Mouse (Mus musculus) layer of hippocampus, postnatal 25 days (tissue): ENCODE results near the gene Sirpa. TPM values are rescaled to one million over a fixed set of nuclear protein-coding genes. Genes with fewer than 3 reads are reported as not detected.

ENCODE experiments used
- total RNA-seq, 2 experiments: library from RNA; stranded (reverse); gene quantifications; 2 replicates each; pipeline ENCODE4 v1.2.3; 2021

The Sirpa gene
- total RNA-seq, 2 experiments from 2014 or later = 284 to 286 TPM

Other genes starting within 250 kb of the Sirpa start
- not detected for gene Il1b, start 221.7 kb upstream of the Sirpa start, total RNA-seq
- gene F830045P16Rik, start 56.2 kb upstream of the Sirpa start, total RNA-seq = under 1 TPM in 1 of 2 experiments, not detected in 1; 0.44 TPM
- 10 to 100 TPM; 10.4 to 11.8 TPM for gene Pdyn, start 107.0 kb downstream of the Sirpa start, total RNA-seq
- 10 to 100 TPM; 26.1 to 26.2 TPM for gene Stk35, start 207.7 kb downstream of the Sirpa start, total RNA-seq